Mouse (Mus musculus) MEL (cell line): Measurements from ENCODE around the gene Enpp7. TPM values are rescaled to one million over a fixed set of nuclear protein-coding genes. Genes with fewer than 3 reads are reported as not detected.

Source experiments
- DNase-seq: peaks from one replicate; pipeline ENCODE4 v3.0.0; 2011; ENCODE audit warnings: low read depth, low spot score
- H3K27ac ChIP-seq: 2 replicates; pipeline ENCODE4 v1.5.1; 2012; ENCODE audit warnings: low read depth, mild to moderate bottlenecking, control low read depth, low read length, moderate library complexity; ENCODE audit not compliant: control insufficient read depth
- H3K27me3 ChIP-seq, 2 experiments: fragments of 150-350 bp in 1 of 2; sonication (generic) in 1 of 2; 2 replicates each; pipeline ENCODE4 v1.6.1; 2012; ENCODE audit warnings: low read length in 2 of 2, mild to moderate bottlenecking in 2 of 2, improper control_type of control experiment in 1 of 2, moderate library complexity in 1 of 2; ENCODE audit not compliant: insufficient read depth in 2 of 2, control insufficient read depth in 1 of 2
- H3K36me3 ChIP-seq, 2 experiments: 2 replicates each; pipeline ENCODE4 v1.6.1; 2012 to 2014; ENCODE audit warnings: low read length in 2 of 2, improper control_type of control experiment in 1 of 2, inconsistent platforms in 1 of 2, mild to moderate bottlenecking in 1 of 2; ENCODE audit not compliant: insufficient read depth in 2 of 2, control insufficient read depth in 1 of 2
- H3K4me1 ChIP-seq, 2 experiments: fragments of 150-350 bp in 1 of 2; sonication (generic) in 1 of 2; 2 replicates each; pipeline ENCODE4 v1.6.1; 2012; ENCODE audit warnings: low read length in 2 of 2, improper control_type of control experiment in 1 of 2, mild to moderate bottlenecking in 1 of 2; ENCODE audit not compliant: insufficient read depth in 2 of 2, control insufficient read depth in 1 of 2
- H3K4me3 ChIP-seq, 2 experiments: fragments of 150-350 bp in 1 of 2; sonication (generic) in 1 of 2; 2 replicates each; pipeline ENCODE4 v1.5.1; 2012; ENCODE audit warnings: low read depth in 2 of 2, low read length in 2 of 2, mild to moderate bottlenecking in 2 of 2, moderate library complexity in 2 of 2, control low read depth in 1 of 2, improper control_type of control experiment in 1 of 2; ENCODE audit not compliant: control insufficient read depth in 1 of 2, insufficient read depth in 1 of 2
- H3K79me2 ChIP-seq: 2 replicates; pipeline ENCODE4 v1.6.1; 2012; ENCODE audit warnings: mild to moderate bottlenecking, low read length, moderate library complexity; ENCODE audit not compliant: control insufficient read depth, poor library complexity, insufficient read depth
- H3K9ac ChIP-seq: 2 replicates; pipeline ENCODE4 v1.6.1; 2012; ENCODE audit warnings: low read depth, mild to moderate bottlenecking, control low read depth, low read length, moderate library complexity; ENCODE audit not compliant: control insufficient read depth, poor library complexity, severe bottlenecking
- H3K9me3 ChIP-seq: fragments of 150-350 bp; sonication (generic); replicated peaks from 2 replicates; pipeline ENCODE4 v1.6.1; 2012; ENCODE audit warnings: mild to moderate bottlenecking, low read length, improper control_type of control experiment, moderate library complexity; ENCODE audit not compliant: insufficient read depth
- CTCF ChIP-seq, 3 experiments: IDR thresholded peaks in 2 of 3; conservative IDR thresholded peaks in 1 of 3; 2 replicates each; pipeline ENCODE4 v1.5.1; 2011 to 2012; ENCODE audit warnings: low read length in 3 of 3, low read depth in 2 of 3, mild to moderate bottlenecking in 2 of 3, improper control_type of control experiment in 1 of 3, inconsistent platforms in 1 of 3, mixed read lengths in 1 of 3, moderate library complexity in 1 of 3; ENCODE audit not compliant: control insufficient read depth in 1 of 3, insufficient read depth in 1 of 3, poor library complexity in 1 of 3, severe bottlenecking in 1 of 3
- GATA1 ChIP-seq: IDR thresholded peaks from 2 replicates; pipeline ENCODE4 v1.6.1; 2011; ENCODE audit warnings: low read depth, low read length, improper control_type of control experiment
- JUND ChIP-seq: IDR thresholded peaks from 2 replicates; pipeline ENCODE4 v1.6.1; 2011; ENCODE audit warnings: low read depth, mild to moderate bottlenecking, improper control_type of control experiment, low read length
- MAX ChIP-seq: IDR thresholded peaks from 2 replicates; pipeline ENCODE4 v1.6.1; 2011; ENCODE audit warnings: low read length, improper control_type of control experiment
- MAZ ChIP-seq: IDR thresholded peaks from 2 replicates; pipeline ENCODE4 v1.6.1; 2012; ENCODE audit warnings: low read depth, mild to moderate bottlenecking, inconsistent platforms, low read length, improper control_type of control experiment
- MEF2A ChIP-seq: IDR thresholded peaks from 2 replicates; pipeline ENCODE4 v1.6.1; 2014; ENCODE audit warnings: low read depth, mild to moderate bottlenecking, inconsistent platforms, low read length, improper control_type of control experiment; ENCODE audit not compliant: poor library complexity, insufficient replicate concordance, severe bottlenecking; ENCODE audit errors: extremely low read depth
- MXI1 ChIP-seq: IDR thresholded peaks from 2 replicates; pipeline ENCODE4 v1.6.1; 2011; ENCODE audit warnings: mild to moderate bottlenecking, low read depth, low read length, improper control_type of control experiment
- MYB ChIP-seq: IDR thresholded peaks from 2 replicates; pipeline ENCODE4 v1.6.1; 2011; ENCODE audit warnings: mild to moderate bottlenecking, low read depth, low read length, improper control_type of control experiment
- MYC ChIP-seq: IDR thresholded peaks from 2 replicates; pipeline ENCODE4 v1.6.1; 2011; ENCODE audit warnings: low read depth, mild to moderate bottlenecking, low read length, improper control_type of control experiment, moderate library complexity
- POLR2A ChIP-seq, 2 experiments: IDR thresholded peaks; 2 replicates each; pipeline ENCODE4 v1.6.1; 2011 to 2012; ENCODE audit warnings: low read length in 2 of 2, mild to moderate bottlenecking in 2 of 2, control low read depth in 1 of 2, improper control_type of control experiment in 1 of 2, low read depth in 1 of 2, moderate library complexity in 1 of 2; ENCODE audit not compliant: control insufficient read depth in 1 of 2, insufficient read depth in 1 of 2, poor library complexity in 1 of 2
- RCOR1 ChIP-seq: IDR thresholded peaks from 2 replicates; pipeline ENCODE4 v1.6.1; 2012; ENCODE audit warnings: low read depth, mild to moderate bottlenecking, inconsistent platforms, low read length, improper control_type of control experiment
- TCF12 ChIP-seq: IDR thresholded peaks from 2 replicates; pipeline ENCODE4 v1.6.1; 2014; ENCODE audit warnings: low read depth, mild to moderate bottlenecking, inconsistent platforms, low read length, improper control_type of control experiment, moderate library complexity
- ZKSCAN1 ChIP-seq: IDR thresholded peaks from 2 replicates; pipeline ENCODE4 v1.6.1; 2012; ENCODE audit warnings: low read depth, mild to moderate bottlenecking, inconsistent platforms, low read length, improper control_type of control experiment, moderate library complexity
- ZMIZ1 ChIP-seq: IDR thresholded peaks from 2 replicates; pipeline ENCODE4 v1.6.1; 2012; ENCODE audit warnings: low read depth, mild to moderate bottlenecking, inconsistent platforms, low read length, improper control_type of control experiment, moderate library complexity
- polyA plus RNA-seq, 2 experiments: library from polyadenylated mRNA; stranded (reverse) in 1 of 2; unstranded in 1 of 2; fragments of >175 nt in 1 of 2; fragments of >200 nt in 1 of 2; gene quantifications; 2 replicates each; pipeline versions ENCODE4 v1.2.1 to v1.2.4; 2012; ENCODE audit warnings: low replicate concordance in 2 of 2, low read depth in 1 of 2; ENCODE audit not compliant: insufficient read length in 2 of 2, insufficient read depth in 1 of 2, missing spikeins in 1 of 2
- total RNA-seq: library from RNA; depleted of rRNA; stranded (reverse); fragments of 300-350 nt; gene quantifications from 2 replicates; pipeline ENCODE4 v1.2.3, GENCODE M21; 2012

Enpp7 gene
- total and polyA plus RNA-seq, 3 experiments = not detected

DNA sequence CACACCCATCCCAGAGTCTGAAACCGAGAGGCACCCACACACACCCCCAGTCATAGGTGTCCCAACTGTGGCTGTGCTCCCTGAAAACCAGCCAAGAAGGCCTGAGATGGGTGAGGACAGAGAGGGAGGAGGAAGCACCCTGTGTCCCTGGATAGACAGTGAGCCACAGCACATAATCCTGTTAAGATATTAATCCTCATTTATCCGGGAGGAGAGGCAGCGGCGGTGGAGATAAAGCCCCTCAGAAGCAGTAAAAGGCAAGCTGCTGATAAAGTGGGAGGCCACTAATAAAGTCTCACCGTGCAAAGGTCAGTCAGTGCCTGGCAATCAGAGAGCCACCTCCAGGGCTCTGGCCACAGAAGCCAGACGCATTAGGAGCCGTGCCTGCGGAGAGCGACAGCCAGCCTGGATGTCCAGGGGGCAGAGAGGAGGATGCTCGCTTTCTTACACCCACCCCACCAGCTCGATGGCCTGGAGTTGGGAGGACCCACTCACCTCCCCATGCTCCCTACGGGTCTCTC lies 5.3 kb upstream of the Enpp7 start:
- H3K9ac ChIP-seq = no peak overlapping the region
- TF ChIP-seq ZMIZ1 = no peak
- no peak for TF ChIP-seq POLR2A (IDR thresholded peaks at IDR 0.05; ENCODE audit: control insufficient read depth in 1 of 2, insufficient read depth in 1 of 2, low read depth in 1 of 2, low read length in 2 of 2, poor library complexity in 1 of 2)
- TF ChIP-seq ZKSCAN1 = no peak
- no peak for TF ChIP-seq MAX
- TF ChIP-seq MYC = no peak
- TF ChIP-seq MAZ = no peak
- no peak for TF ChIP-seq JUND
- TF ChIP-seq GATA1 = no peak
- no peak for TF ChIP-seq MXI1
- TF ChIP-seq, all 39 proteins: peak for 0
- Histone ChIP-seq H3K9me3 (no peaks in the 10 kb centered on the region), H3K4me3 (no peak overlapping the region), H3K27me3 (no peaks in the 10 kb centered on the region), H3K27ac (no peak overlapping the region), H3K4me1 (no peaks in the 10 kb centered on the region), H3K36me3 (no peaks in the 10 kb centered on the region), H3K79me2 (no peaks in the 10 kb centered on the region)
- no peak for DNase-seq

DNA sequence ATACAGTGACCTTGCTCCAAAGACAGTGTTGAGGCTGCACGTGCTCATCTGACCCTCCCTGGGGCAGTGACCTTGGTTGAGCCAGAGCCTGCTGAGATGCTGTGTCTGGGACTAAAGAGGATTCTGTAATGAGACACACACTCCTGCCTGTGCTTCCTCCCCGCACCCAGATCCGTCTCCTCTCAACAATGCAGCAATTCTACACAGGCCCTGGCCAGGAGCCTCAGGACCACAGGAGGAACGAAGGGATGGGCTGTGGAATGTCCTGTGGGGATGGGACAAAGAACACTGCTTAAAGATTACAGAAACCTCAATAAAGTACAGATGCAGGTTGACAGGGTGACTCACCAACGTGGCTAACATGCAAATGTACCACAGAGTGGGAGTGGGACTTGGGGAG lies 2.4 kb upstream of the Enpp7 start:
- H3K4me1 ChIP-seq = no peaks in the 10 kb centered on the region
- no peaks in the 10 kb centered on the region for H3K9me3 ChIP-seq
- H3K36me3 ChIP-seq = no peaks in the 10 kb centered on the region
- H3K9ac ChIP-seq = no peak overlapping the region
- no peak overlapping the region for H3K4me3 ChIP-seq
- no peak for DNase-seq
- TF ChIP-seq ZMIZ1 = no peak
- TF ChIP-seq, all 39 proteins: peak for 0
- Histone ChIP-seq H3K27me3 (no peaks in the 10 kb centered on the region), H3K27ac (no peak overlapping the region), H3K79me2 (no peaks in the 10 kb centered on the region)

GRCm38 (mm10) chr11:118992781-118993180 lies 4.8 kb downstream of the Enpp7 start:
- DNase-seq = no peak
- H3K36me3 ChIP-seq = no peaks in the 10 kb centered on the region
- peaks cover 2 to 10% of the 10 kb centered on the region in 2 experiments; a peak in 2 of 4 replicates for H3K4me1 ChIP-seq
- TF ChIP-seq MAZ = no peak
- no peak overlapping the region for H3K4me3 ChIP-seq
- no peak overlapping the region for H3K27ac ChIP-seq
- H3K9ac ChIP-seq = no peak overlapping the region
- no peaks in the 10 kb centered on the region for H3K79me2 ChIP-seq
- H3K27me3 ChIP-seq = no peaks in the 10 kb centered on the region; a peak in 1 of 4 replicates
- H3K9me3 ChIP-seq = no peaks in the 10 kb centered on the region

DNA sequence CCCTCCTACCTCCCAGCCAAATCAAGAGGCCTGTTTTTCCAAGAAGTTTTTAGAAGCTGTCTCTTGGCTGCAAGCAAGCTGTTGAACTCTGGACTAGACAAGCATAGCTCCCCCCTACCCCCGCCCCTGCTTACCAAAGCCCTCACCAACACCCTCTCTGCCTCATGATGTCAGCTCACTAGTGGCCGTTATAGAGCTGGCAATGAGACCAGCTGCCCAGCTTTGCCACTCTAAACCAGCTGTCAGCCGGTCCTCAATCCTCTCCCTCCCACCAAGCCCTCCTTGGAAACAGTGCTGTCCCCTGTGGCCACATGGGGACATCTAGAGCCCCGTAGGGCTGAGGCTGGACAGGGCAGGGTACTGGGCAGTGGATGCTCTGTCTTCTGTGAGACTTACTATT lies 7.5 kb downstream of the Enpp7 start:
- no peaks in the 10 kb centered on the region for H3K9me3 ChIP-seq

More for the DNA sequence above, 7.5 kb downstream of the Enpp7 start:
- no peak overlapping the region for H3K9ac ChIP-seq
- no peaks in the 10 kb centered on the region; a peak in 1 of 4 replicates for H3K27me3 ChIP-seq
- no peak overlapping the region for H3K4me3 ChIP-seq
- no peaks in the 10 kb centered on the region for H3K36me3 ChIP-seq
- H3K27ac ChIP-seq = no peak overlapping the region
- DNase-seq = no peak
- no peak for TF ChIP-seq GATA1
- no peak for TF ChIP-seq MYC
- no peak for TF ChIP-seq TCF12
- TF ChIP-seq MEF2A = no peak
- TF ChIP-seq CTCF (IDR thresholded peaks at IDR 0.05 in 2 of 3, conservative IDR thresholded peaks at IDR 0.05 in 1 of 3; ENCODE audit: control insufficient read depth in 1 of 3, insufficient read depth in 1 of 3, low read depth in 2 of 3, low read length in 3 of 3, poor library complexity in 1 of 3, severe bottlenecking in 1 of 3) = no peak
- no peak for TF ChIP-seq ZKSCAN1
- TF ChIP-seq RCOR1 = no peak
- no peak for TF ChIP-seq MYB
- no peaks in the 10 kb centered on the region for H3K79me2 ChIP-seq
- H3K4me1 ChIP-seq = peaks cover 2 to 10% of the 10 kb centered on the region in 2 experiments; a peak in 2 of 4 replicates
